Comparison of ENCODE assay signal across 21 mouse cellular contexts in the genomic region with DNA sequence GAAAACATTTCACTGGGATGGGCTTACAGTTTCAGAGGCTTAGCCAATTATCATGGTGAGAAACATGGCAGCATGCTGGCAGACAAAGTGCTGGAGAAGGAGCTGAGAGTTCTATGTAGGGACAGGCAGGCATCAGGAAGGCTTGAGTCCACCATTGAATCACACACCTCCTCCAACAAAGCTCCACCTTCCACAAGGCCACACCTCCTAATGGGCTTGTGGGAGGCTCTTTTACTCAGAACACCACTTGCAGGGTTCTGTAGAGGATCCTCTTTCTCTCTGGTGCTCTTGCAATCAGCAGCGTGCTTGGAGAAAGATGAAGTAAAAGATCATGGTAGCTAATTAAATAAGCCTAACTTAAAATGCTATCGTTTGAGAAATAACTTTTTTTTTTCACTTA. TPM values are rescaled to one million over a fixed set of nuclear protein-coding genes. Genes with fewer than 3 reads are reported as not detected.
DNase-seq lines count a peak whose midpoint lies in the region; ATAC-seq and TF ChIP-seq lines count a peak whose summit lies in the region.
"Had no signal": no experiment of that assay in that cellular context is flagged by ENCODE, and none has a peak within 500 bp of the region (broad histone marks: within the 10 kb centered on the region; RNA-seq: fewer than 3 reads in every experiment).

No protein-coding gene starts in this region.

- no peaks in the 10 kb centered on the region for H3K79me2 ChIP-seq in CH12.LX (replicated peaks; ENCODE audit: control insufficient read depth, extremely low read depth, insufficient read depth, poor library complexity, severe bottlenecking)

- ATAC-seq in neutrophil, adult 5-6 weeks (ENCODE audit: extremely low read depth, insufficient number of reproducible peaks, low FRiP score, poor library complexity, severe bottlenecking): peak; percentile 75
- ATAC-seq: CD4-positive, CD25-positive, alpha-beta regulatory T cell, adult 4 months; forebrain, embryonic 16.5 days; hindbrain, embryonic 16.5 days; inflammation-experienced regulatory T-cells, adult 6 months had no signal

- H3K27me3 ChIP-seq in CH12.LX (replicated peaks): no peaks in the 10 kb centered on the region
- no peaks in the 10 kb centered on the region for H3K27me3 ChIP-seq in cerebellum, adult 2 months (ENCODE audit: control insufficient read depth, insufficient read depth, low read length)
- H3K27me3 ChIP-seq: embryonic facial prominence, embryonic 13.5 days; forebrain, embryonic 12.5 days; heart, embryonic 13.5 days; hindbrain, embryonic 12.5 days had no signal

- dilution Hi-C loops in CH12.LX (cut with MboI; ENCODE audit: extremely low pct_ligation_motif_present, extremely low pct_unique_long_range_greater_than_20kb, low sequenced_read_pairs): no loop called here

- TF ChIP-seq CTCF in CH12.LX (conservative IDR thresholded peaks at IDR 0.05 in 1 of 2, IDR thresholded peaks at IDR 0.05 in 1 of 2; ENCODE audit: low read depth in 2 of 2, low read length in 2 of 2): no peak
- TF ChIP-seq CTCF in cerebellum, adult 2 months (IDR thresholded peaks at IDR 0.05; ENCODE audit: borderline replicate concordance, insufficient read depth, low read depth, low read length): no peak

- TF ChIP-seq EP300 in CH12.LX (IDR thresholded peaks at IDR 0.05; ENCODE audit: low read length): no peak

- peaks cover 0 to 14% of the 10 kb centered on the region in 2 experiments; a peak in 2 of 4 replicates for H3K4me1 ChIP-seq in CH12.LX (ENCODE audit: control insufficient read depth in 1 of 2, insufficient read depth in 2 of 2)
- no peaks in the 10 kb centered on the region; the same call in 1 of the 2 replicates for H3K4me1 ChIP-seq in cerebellum, adult 2 months (ENCODE audit: control insufficient read depth, insufficient read depth, low read length)
- H3K4me1 ChIP-seq: forebrain, embryonic 12.5 days; hindbrain, embryonic 12.5 days had no signal

- in situ Hi-C loops in CH12.LX (cut with MboI; ENCODE audit: low pct_ligation_motif_present, low pct_unique_long_range_greater_than_20kb, low sequenced_read_pairs): no loop called here

- DNase-seq in A20 (ENCODE audit: low read depth, low spot score) (peak; percentile 11), CH12.LX (ENCODE audit: extremely low read depth) (peak; percentile 14), ZHBTc4 (ENCODE audit: low read depth, low spot score) (peak; percentile 53)
- DNase-seq in spleen, postnatal 4 days (ENCODE audit: low spot score in 2 of 2): no peak
- DNase-seq in cerebellum, adult 2 months: no peak
- DNase-seq: adrenal gland, postnatal 14 days; B cell, adult 2 months; cerebellum, adult 11-12 months; cerebellum, adult 9-11 months; cerebellum, postnatal 36 days; gastrocnemius, postnatal 14 days; heart, postnatal 4 days had no signal

- H3K4me3 ChIP-seq in CH12.LX (replicated peaks in 1 of 3; ENCODE audit: low read depth in 2 of 3, low read length in 2 of 3, poor library complexity in 1 of 3): no peak overlapping the region
- H3K4me3 ChIP-seq in cerebellum, adult 2 months (replicated peaks; ENCODE audit: insufficient read depth, low read depth, low read length): no peak overlapping the region
- H3K4me3 ChIP-seq: embryonic facial prominence, embryonic 13.5 days; forebrain, embryonic 12.5 days; heart, embryonic 13.5 days; hindbrain, embryonic 12.5 days had no signal

- no peak overlapping the region for H3K27ac ChIP-seq in CH12.LX (ENCODE audit: insufficient read depth, low read depth)
- H3K27ac ChIP-seq in cerebellum, adult 2 months (ENCODE audit: insufficient read depth, low read length): no peak overlapping the region
- H3K27ac ChIP-seq: embryonic facial prominence, embryonic 13.5 days; forebrain, embryonic 12.5 days; heart, embryonic 13.5 days; hindbrain, embryonic 12.5 days had no signal

- no peak overlapping the region for H3K9ac ChIP-seq in CH12.LX (ENCODE audit: insufficient read depth, low read depth)
- H3K9ac ChIP-seq: embryonic facial prominence, embryonic 13.5 days; forebrain, embryonic 12.5 days; heart, embryonic 13.5 days; hindbrain, embryonic 12.5 days had no signal

- TF ChIP-seq POLR2A in CH12.LX (IDR thresholded peaks at IDR 0.05; ENCODE audit: low read depth, low read length): no peak
- no peak for TF ChIP-seq POLR2A in cerebellum, adult 2 months (IDR thresholded peaks at IDR 0.05; ENCODE audit: borderline replicate concordance, insufficient read depth, low read length)

- H3K4me2 ChIP-seq in CH12.LX (ENCODE audit: insufficient read depth, low read depth, poor library complexity, severe bottlenecking): no peak overlapping the region
- H3K4me2 ChIP-seq: embryonic facial prominence, embryonic 13.5 days; forebrain, embryonic 12.5 days; heart, embryonic 13.5 days; hindbrain, embryonic 12.5 days had no signal

- no peak for TF ChIP-seq RAD21 in CH12.LX (IDR thresholded peaks at IDR 0.05; ENCODE audit: low read depth, low read length)

- WGBS in cerebellum, adult 2 months: 91% methylated on average over 2 of the region's 2 CpGs

- no peaks in the 10 kb centered on the region for H3K9me3 ChIP-seq in CH12.LX (replicated peaks; ENCODE audit: low read length)
- H3K9me3 ChIP-seq: embryonic facial prominence, embryonic 13.5 days; forebrain, embryonic 12.5 days; heart, embryonic 13.5 days; hindbrain, embryonic 12.5 days had no signal

- H3K36me3 ChIP-seq in CH12.LX (replicated peaks in 1 of 2; ENCODE audit: control insufficient read depth in 1 of 2, insufficient read depth in 1 of 2, low read length in 1 of 2): peaks cover 0 to 26% of the 10 kb centered on the region in 2 experiments
- H3K36me3 ChIP-seq: embryonic facial prominence, embryonic 13.5 days; forebrain, embryonic 12.5 days; heart, embryonic 13.5 days; hindbrain, embryonic 12.5 days had no signal

TF ChIP-seq in CH12.LX, 34 proteins besides CTCF, POLR2A, EP300 and RAD21:
- TF ChIP-seq TCF12 (IDR thresholded peaks at IDR 0.05; ENCODE audit: low read depth, low read length): no peak
- TF ChIP-seq RCOR1 (conservative IDR thresholded peaks at IDR 0.05; ENCODE audit: low read depth, low read length): no peak
- TF ChIP-seq MXI1 (IDR thresholded peaks at IDR 0.05; ENCODE audit: low read depth, low read length): no peak

RNA-seq across cellular contexts. Expression of a gene that starts 53.2 kb away (rescaled TPM):
- 50.6 and 51.7 TPM in 2 replicates for total RNA-seq in CH12.LX (2012; rRNA removed)
- total RNA-seq in CH12.LX (2014; rRNA removed): 245 and 359 TPM in 2 replicates
- polyA plus RNA-seq in CH12.LX (2012; ENCODE audit: insufficient read length, low read depth): 107 and 124 TPM in 2 replicates
- total RNA-seq in neutrophil, adult 5-6 weeks (2017): 41.7 and 45.2 TPM in 2 replicates
- polyA plus RNA-seq in cerebellum, adult 2 months (2012; rRNA removed): 95.7 and 107 TPM in 2 replicates

Comparison
In these comparisons a context has a peak if more than half of its experiments do, and no peak if none do; other contexts are left out.
1. DNase-seq: peak in A20 (single experiment), CH12.LX (single experiment) and ZHBTc4 (single experiment); none in spleen, postnatal 4 days (0 of 2) and cerebellum, adult 2 months (0 of 2).